Mouse (Mus musculus): ENCODE data around the gene Lrrc8c.
"Not testable (repeated sequence)": the region's sequence is repeated elsewhere in the genome, so short reads cannot be mapped to it uniquely, and the experiment has no call there.

The Lrrc8c gene

GRCm38 (mm10) chr5:105600998-105601397 is 81.8 kb downstream of the Lrrc8c start:
- DNase-seq (ENCODE audit: low spot score), result no peak

GRCm38 (mm10) chr5:105602585-105602984 is 83.4 kb downstream of the Lrrc8c start:
- peak; percentile 4 for DNase-seq (ENCODE audit: low spot score)

GRCm38 (mm10) chr5:105605736-105606135 is 86.5 kb downstream of the Lrrc8c start:
- no peak for DNase-seq (ENCODE audit: low spot score)

GRCm38 (mm10) chr5:105609683-105610082 is 90.5 kb downstream of the Lrrc8c start:
- DNase-seq (ENCODE audit: low spot score), result no peak

GRCm38 (mm10) chr5:105613002-105613401 is 93.8 kb downstream of the Lrrc8c start:
- no peak for DNase-seq (ENCODE audit: low spot score)

- DNase-seq (ENCODE audit: low spot score), result no peak
Observed at GRCm38 (mm10) chr5:105614000-105614399, 94.8 kb downstream of the Lrrc8c start.

GRCm38 (mm10) chr5:105614682-105615434 is 95.7 kb downstream of the Lrrc8c start:
- no peak for DNase-seq (ENCODE audit: low spot score)

GRCm38 (mm10) chr5:105615871-105616454 is 96.8 kb downstream of the Lrrc8c start:
- DNase-seq (ENCODE audit: low spot score), result no peak

- no peak for DNase-seq (ENCODE audit: low spot score)
Observed at GRCm38 (mm10) chr5:105616538-105616937, 97.3 kb downstream of the Lrrc8c start.

- no peak for DNase-seq (ENCODE audit: low spot score)
Observed at GRCm38 (mm10) chr5:105618510-105618909, 99.3 kb downstream of the Lrrc8c start.

- no peak for DNase-seq (ENCODE audit: low spot score)
Observed at GRCm38 (mm10) chr5:105619666-105620065, 100.5 kb downstream of the Lrrc8c start.

- DNase-seq (ENCODE audit: low spot score), result no peak
Observed at GRCm38 (mm10) chr5:105620505-105621116, 101.4 kb downstream of the Lrrc8c start.

- no peak for DNase-seq (ENCODE audit: low spot score)
Observed at GRCm38 (mm10) chr5:105623074-105623713, 104.0 kb downstream of the Lrrc8c start.

GRCm38 (mm10) chr5:105624257-105624656 is 105.1 kb downstream of the Lrrc8c start:
- DNase-seq (ENCODE audit: low spot score), result no peak

- no peak for DNase-seq (ENCODE audit: low spot score)
Observed at GRCm38 (mm10) chr5:105625504-105626150, 106.4 kb downstream of the Lrrc8c start.

GRCm38 (mm10) chr5:105626355-105626754 is 107.2 kb downstream of the Lrrc8c start:
- no peak for DNase-seq (ENCODE audit: low spot score)

GRCm38 (mm10) chr5:105627093-105627492 is 107.9 kb downstream of the Lrrc8c start:
- DNase-seq (ENCODE audit: low spot score), result no peak

GRCm38 (mm10) chr5:105629955-105630354 is 110.8 kb downstream of the Lrrc8c start:
- no peak for DNase-seq (ENCODE audit: low spot score)

- DNase-seq (ENCODE audit: low spot score), result no peak
Observed at GRCm38 (mm10) chr5:105632066-105632465, 112.9 kb downstream of the Lrrc8c start.

- no peak for DNase-seq (ENCODE audit: low spot score)
Observed at GRCm38 (mm10) chr5:105635576-105635975, 116.4 kb downstream of the Lrrc8c start.

- DNase-seq (ENCODE audit: low spot score), result no peak
Observed at GRCm38 (mm10) chr5:105636484-105637191, 117.5 kb downstream of the Lrrc8c start.

- DNase-seq (ENCODE audit: low spot score), result not testable (repeated sequence)
Observed at GRCm38 (mm10) chr5:105638266-105638665, 119.1 kb downstream of the Lrrc8c start.

Data from ovary, postnatal 14 days (tissue).